Mouse (Mus musculus) erythroblast, embryonic 14.5 days (primary cell): ENCODE data around the gene Cript.

ENCODE experiments used
- GATA1 ChIP-seq: IDR thresholded peaks from 2 replicates; pipeline ENCODE4 v1.6.1; 2012; ENCODE audit warnings: low read length, inconsistent platforms, mixed read lengths
- TAL1 ChIP-seq: IDR thresholded peaks from 3 replicates; pipeline ENCODE4 v1.6.1; 2012; ENCODE audit warnings: low read length, inconsistent platforms, mixed read lengths

GRCm38 (mm10) chr17:86991306-86991705 is 34.0 kb upstream of the Cript start:
- TF ChIP-seq TAL1 = no peak
- no peak for TF ChIP-seq GATA1
